Mouse (Mus musculus) liver, embryonic 14.5 days (tissue): Measurements from ENCODE around the gene Mbtd1.

Experiments used
- CTCF ChIP-seq: IDR thresholded peaks from 2 replicates; pipeline ENCODE4 v1.5.1; 2016; ENCODE audit warnings: antibody characterized with exemption, low read depth, control low read depth
- EP300 ChIP-seq: IDR thresholded peaks from 2 replicates; pipeline ENCODE4 v1.6.1; 2016; ENCODE audit warnings: antibody characterized with exemption, low read depth

GRCm38 (mm10) chr11:93906834-93907233 lies 21.2 kb downstream of the Mbtd1 start:
- no peak for TF ChIP-seq CTCF
- no peak for TF ChIP-seq EP300
